Mouse (Mus musculus): Measurements from ENCODE around the gene Tsen54.

GRCm38 (mm10) chr11:115807971-115808370, 6.6 kb upstream of the Tsen54 start:
- TF ChIP-seq CTCF (IDR thresholded peaks at IDR 0.05; ENCODE audit: insufficient read depth, low read length) (no peak), POLR2A (IDR thresholded peaks at IDR 0.05; ENCODE audit: borderline replicate concordance, extremely low read depth, low read depth, low read length) (no peak)

Measured in lung, adult 2 months (tissue).